Mouse (Mus musculus): ENCODE results near the gene Mss51. TPM values are rescaled to one million over a fixed set of nuclear protein-coding genes. Genes with fewer than 3 reads are reported as not detected.

Mss51 gene
- 0.80 and 0.88 TPM in 2 replicates for polyA plus RNA-seq (2016; fragmentation: Nextera tagmentation; extraction: Ambion mirVana)

- H3K27me3 ChIP-seq (ENCODE audit: insufficient read depth, poor library complexity, severe bottlenecking), result no peaks in the 10 kb centered on the region
- no peaks in the 10 kb centered on the region for H3K4me1 ChIP-seq (replicated peaks)
- WGBS, result 81% methylated on average over 2 of the region's 2 CpGs
- no peak within 1 kb of the TSS for H3K27ac ChIP-seq
- H3K4me3 ChIP-seq, result no peak within 1 kb of the TSS
- H3K36me3 ChIP-seq, result peaks cover 70% of the 10 kb centered on the region
- no peaks in the 10 kb centered on the region for H3K9me3 ChIP-seq
- DNase-seq (ENCODE audit: low spot score), result no peak
These were observed at the start of gene Mss51 for GRCm38 (mm10) chr14:20496603-20497002. TSS of gene Mss51 (minus strand) at chr14:20496901.

- DNase-seq (ENCODE audit: low spot score), result peak; percentile 93
- peaks cover 20% of the 10 kb centered on the region for H3K4me1 ChIP-seq (replicated peaks)
- peak within 1 kb of the TSS; percentile 99 for H3K27ac ChIP-seq
- peaks cover 44% of the 10 kb centered on the region for H3K36me3 ChIP-seq
- no peaks in the 10 kb centered on the region for H3K27me3 ChIP-seq (ENCODE audit: insufficient read depth, poor library complexity, severe bottlenecking)
- peak within 1 kb of the TSS; percentile 98 for H3K4me3 ChIP-seq
- under 1% methylated on average over 25 of the region's 29 CpGs for WGBS
- no peaks in the 10 kb centered on the region for H3K9me3 ChIP-seq
These were observed 49.7 kb upstream of the Mss51 start, which contains the start of gene Ppp3cb for GRCm38 (mm10) chr14:20546415-20546814. TSS of gene Ppp3cb (minus strand) at chr14:20546573.

- peaks cover 20% of the 10 kb centered on the region for H3K4me1 ChIP-seq (replicated peaks)
- peaks cover 40% of the 10 kb centered on the region for H3K36me3 ChIP-seq
- under 1% methylated on average over 62 of the region's 67 CpGs for WGBS
- H3K9me3 ChIP-seq, result no peaks in the 10 kb centered on the region
- no peaks in the 10 kb centered on the region for H3K27me3 ChIP-seq (ENCODE audit: insufficient read depth, poor library complexity, severe bottlenecking)
- peak overlapping the region; percentile 98 for H3K4me3 ChIP-seq
- H3K27ac ChIP-seq, result peak overlapping the region; percentile 99
- DNase-seq (ENCODE audit: low spot score), result peak; percentile 83
These were observed 49.0 kb upstream of the Mss51 start for GRCm38 (mm10) chr14:20545529-20546331.

- no peak for DNase-seq (ENCODE audit: low spot score)
- H3K36me3 ChIP-seq, result peaks cover 37% of the 10 kb centered on the region
- H3K4me3 ChIP-seq, result peak overlapping the region; percentile 98
- H3K9me3 ChIP-seq, result no peaks in the 10 kb centered on the region
- H3K27ac ChIP-seq, result no peak overlapping the region
- H3K4me1 ChIP-seq (replicated peaks), result peaks cover 20% of the 10 kb centered on the region
- WGBS, result 87% methylated on average over 7 of the region's 7 CpGs
- H3K27me3 ChIP-seq (ENCODE audit: insufficient read depth, poor library complexity, severe bottlenecking), result no peaks in the 10 kb centered on the region
These were observed 48.0 kb upstream of the Mss51 start for GRCm38 (mm10) chr14:20544467-20545411.

- H3K36me3 ChIP-seq, result peaks cover 47% of the 10 kb centered on the region
- 92% methylated on average over 4 of the region's 4 CpGs for WGBS
These were observed 32.9 kb upstream of the Mss51 start for GRCm38 (mm10) chr14:20529643-20530042.

GRCm38 (mm10) chr14:20520179-20520578 is 23.5 kb upstream of the Mss51 start:
- H3K27me3 ChIP-seq (ENCODE audit: insufficient read depth, poor library complexity, severe bottlenecking), result no peaks in the 10 kb centered on the region
- H3K36me3 ChIP-seq, result peaks cover 83% of the 10 kb centered on the region
- no peak overlapping the region for H3K27ac ChIP-seq
- H3K4me3 ChIP-seq, result no peak overlapping the region
- WGBS, result 97% methylated on average over 2 of the region's 2 CpGs
- H3K4me1 ChIP-seq (replicated peaks), result no peaks in the 10 kb centered on the region
- DNase-seq (ENCODE audit: low spot score), result no peak
- H3K9me3 ChIP-seq, result no peaks in the 10 kb centered on the region

More at GRCm38 (mm10) chr14:20529643-20530042, 32.9 kb upstream of the Mss51 start:
- Histone ChIP-seq H3K27ac (no peak overlapping the region), H3K27me3 (ENCODE audit: insufficient read depth, poor library complexity, severe bottlenecking) (no peaks in the 10 kb centered on the region), H3K4me3 (no peak overlapping the region), H3K4me1 (replicated peaks) (no peaks in the 10 kb centered on the region), H3K9me3 (no peaks in the 10 kb centered on the region)
- DNase-seq (ENCODE audit: low spot score), result no peak

GRCm38 (mm10) chr14:20508424-20508823 is 11.7 kb upstream of the Mss51 start:
- DNase-seq (ENCODE audit: low spot score), result no peak
- Histone ChIP-seq H3K9me3 (no peaks in the 10 kb centered on the region), H3K4me3 (no peak overlapping the region), H3K4me1 (replicated peaks) (no peaks in the 10 kb centered on the region), H3K27ac (no peak overlapping the region), H3K27me3 (ENCODE audit: insufficient read depth, poor library complexity, severe bottlenecking) (no peaks in the 10 kb centered on the region), H3K36me3 (peaks cover 56% of the 10 kb centered on the region)
- 80% methylated on average over 2 of the region's 2 CpGs for WGBS

- Histone ChIP-seq H3K4me3 (no peak overlapping the region), H3K4me1 (replicated peaks) (no peaks in the 10 kb centered on the region), H3K27ac (no peak overlapping the region), H3K9me3 (no peaks in the 10 kb centered on the region), H3K36me3 (peaks cover 61% of the 10 kb centered on the region), H3K27me3 (ENCODE audit: insufficient read depth, poor library complexity, severe bottlenecking) (no peaks in the 10 kb centered on the region)
- 97% methylated on average over 10 of the region's 10 CpGs for WGBS
- DNase-seq (ENCODE audit: low spot score), result no peak
These were observed 6.3 kb upstream of the Mss51 start for GRCm38 (mm10) chr14:20502966-20503365.

- Histone ChIP-seq H3K4me3 (no peak overlapping the region), H3K27me3 (ENCODE audit: insufficient read depth, poor library complexity, severe bottlenecking) (no peaks in the 10 kb centered on the region), H3K4me1 (replicated peaks) (no peaks in the 10 kb centered on the region), H3K9me3 (no peaks in the 10 kb centered on the region), H3K27ac (no peak overlapping the region), H3K36me3 (peaks cover 66% of the 10 kb centered on the region)
- WGBS, result 92% methylated on average over 3 of the region's 3 CpGs
- DNase-seq (ENCODE audit: low spot score), result no peak
These were observed 3.3 kb upstream of the Mss51 start for GRCm38 (mm10) chr14:20499982-20500381.

GRCm38 (mm10) chr14:20486031-20486430 is 10.7 kb downstream of the Mss51 start:
- H3K9me3 ChIP-seq, result no peaks in the 10 kb centered on the region
- no peaks in the 10 kb centered on the region for H3K27me3 ChIP-seq (ENCODE audit: insufficient read depth, poor library complexity, severe bottlenecking)
- 95% methylated on average over 5 of the region's 5 CpGs for WGBS
- no peak overlapping the region for H3K4me3 ChIP-seq
- DNase-seq (ENCODE audit: low spot score), result no peak
- no peak overlapping the region for H3K27ac ChIP-seq
- peaks cover 58% of the 10 kb centered on the region for H3K36me3 ChIP-seq
- no peaks in the 10 kb centered on the region for H3K4me1 ChIP-seq (replicated peaks)

- 88% methylated on average over 7 of the region's 7 CpGs for WGBS
- no peak for DNase-seq (ENCODE audit: low spot score)
- H3K4me1 ChIP-seq (replicated peaks), result peaks cover 20% of the 10 kb centered on the region
These were observed 14.5 kb downstream of the Mss51 start for GRCm38 (mm10) chr14:20482051-20482751.

GRCm38 (mm10) chr14:20481211-20481610 is 15.5 kb downstream of the Mss51 start:
- H3K27me3 ChIP-seq (ENCODE audit: insufficient read depth, poor library complexity, severe bottlenecking), result peaks cover 12% of the 10 kb centered on the region
- no peak for DNase-seq (ENCODE audit: low spot score)
- no peaks in the 10 kb centered on the region for H3K9me3 ChIP-seq
- peaks cover 20% of the 10 kb centered on the region for H3K4me1 ChIP-seq (replicated peaks)
- no peak overlapping the region for H3K4me3 ChIP-seq
- 22% methylated on average over 5 of the region's 5 CpGs for WGBS
- H3K27ac ChIP-seq, result no peak overlapping the region
- peaks cover 25% of the 10 kb centered on the region for H3K36me3 ChIP-seq

More at GRCm38 (mm10) chr14:20482051-20482751, 14.5 kb downstream of the Mss51 start:
- no peaks in the 10 kb centered on the region for H3K9me3 ChIP-seq
- peaks cover 12% of the 10 kb centered on the region for H3K27me3 ChIP-seq (ENCODE audit: insufficient read depth, poor library complexity, severe bottlenecking)
- H3K27ac ChIP-seq, result no peak overlapping the region
- H3K4me3 ChIP-seq, result no peak overlapping the region
- H3K36me3 ChIP-seq, result peaks cover 35% of the 10 kb centered on the region

Measured in hindbrain, embryonic 10.5 days (tissue).